Mouse (Mus musculus) myocyte (in vitro differentiated cells): Measurements from ENCODE around the gene Trp53rkb. TPM values are rescaled to one million over a fixed set of nuclear protein-coding genes. Genes with fewer than 3 reads are reported as not detected.

ENCODE experiments used
- H3K27me3 ChIP-seq: one replicate; pipeline ENCODE4 v1.6.1; 2011; ENCODE audit not compliant: control insufficient read depth, insufficient read depth, insufficient read length
- H3K36me3 ChIP-seq: one replicate; pipeline ENCODE4 v1.6.1; 2011; ENCODE audit not compliant: control insufficient read depth, insufficient read depth
- H3K4me2 ChIP-seq: one replicate; pipeline ENCODE4 v1.6.1; 2011; ENCODE audit warnings: low read depth, control low read depth
- H3K4me3 ChIP-seq: one replicate; pipeline ENCODE4 v1.5.1; 2011; ENCODE audit warnings: mild to moderate bottlenecking, control low read depth, moderate library complexity
- H3K79me2 ChIP-seq: one replicate; pipeline ENCODE4 v1.6.1; 2011; ENCODE audit not compliant: control insufficient read depth, insufficient read depth
- H3ac ChIP-seq: one replicate; pipeline ENCODE4 v1.6.1; 2011; ENCODE audit not compliant: control insufficient read depth, insufficient read length
- CEBPB ChIP-seq: IDR thresholded peaks from 2 replicates; pipeline ENCODE4 v1.6.1; 2011; ENCODE audit warnings: mild to moderate bottlenecking, moderate library complexity; ENCODE audit not compliant: poor library complexity, insufficient read depth, severe bottlenecking
- E2F4 ChIP-seq: IDR thresholded peaks from one replicate; pipeline ENCODE4 v1.6.1; 2011; ENCODE audit warnings: mild to moderate bottlenecking, control low read depth, moderate library complexity; ENCODE audit not compliant: insufficient read depth
- MAX ChIP-seq: IDR thresholded peaks from one replicate; pipeline ENCODE4 v1.6.1; 2011; ENCODE audit warnings: low read depth, mild to moderate bottlenecking, control low read depth
- MYOD1 ChIP-seq, 3 experiments: IDR thresholded peaks; one replicate each; pipeline ENCODE4 v1.6.1; 2011; ENCODE audit warnings: control low read depth in 2 of 3, low read depth in 2 of 3, mild to moderate bottlenecking in 2 of 3, moderate library complexity in 1 of 3; ENCODE audit not compliant: insufficient read length in 2 of 3, control insufficient read depth in 1 of 3
- MYOG ChIP-seq, 3 experiments: IDR thresholded peaks; one replicate each; pipeline ENCODE4 v1.6.1; 2011; ENCODE audit warnings: control low read depth in 2 of 3, low read depth in 2 of 3, mild to moderate bottlenecking in 2 of 3; ENCODE audit not compliant: insufficient read length in 2 of 3, control insufficient read depth in 1 of 3, insufficient read depth in 1 of 3
- POLR2A ChIP-seq: IDR thresholded peaks from one replicate; pipeline ENCODE4 v1.6.1; 2011; ENCODE audit warnings: low read depth, mild to moderate bottlenecking, control low read depth, moderate library complexity; ENCODE audit not compliant: insufficient read length
- POLR2AphosphoS2 ChIP-seq: IDR thresholded peaks from one replicate; pipeline ENCODE4 v1.6.1; 2011; ENCODE audit warnings: low read depth, control low read depth; ENCODE audit not compliant: insufficient read length
- REST ChIP-seq: IDR thresholded peaks from one replicate; pipeline ENCODE4 v1.6.1; 2011; ENCODE audit warnings: mild to moderate bottlenecking, control low read depth, moderate library complexity; ENCODE audit not compliant: insufficient read depth, insufficient read length
- SRF ChIP-seq: IDR thresholded peaks from one replicate; pipeline ENCODE4 v1.6.1; 2011; ENCODE audit warnings: low read depth; ENCODE audit not compliant: control insufficient read depth, insufficient read length
- TCF12 ChIP-seq: IDR thresholded peaks from one replicate; pipeline ENCODE4 v1.6.1; 2011; ENCODE audit warnings: mild to moderate bottlenecking, control low read depth; ENCODE audit not compliant: poor library complexity, insufficient read depth, severe bottlenecking
- TCF3 ChIP-seq: IDR thresholded peaks from one replicate; pipeline ENCODE4 v1.6.1; 2011; ENCODE audit warnings: low read depth, control low read depth; ENCODE audit not compliant: insufficient read length
- USF1 ChIP-seq: IDR thresholded peaks from one replicate; pipeline ENCODE4 v1.6.1; 2011; ENCODE audit warnings: low read depth, mild to moderate bottlenecking, control low read depth, moderate library complexity
- polyA plus RNA-seq: library from polyadenylated mRNA; unstranded; fragments of >200 nt; fragmentation: generic; extraction: Trizol; gene quantifications from one replicate; pipeline ENCODE4 v1.2.1, GENCODE M21; 2012; ENCODE audit warnings: missing spikeins

The Trp53rkb gene
- polyA plus RNA-seq, 1 experiment = 4.7 TPM

GRCm38 (mm10) chr2:166822119-166822826 is 29.9 kb downstream of the Trp53rkb start:
- Histone ChIP-seq H3K79me2 (peaks cover 5% of the 10 kb centered on the region), H3K4me3 (no peak overlapping the region), H3K36me3 (no peaks in the 10 kb centered on the region), H3ac (no peak overlapping the region), H3K4me2 (peak overlapping the region; percentile 34), H3K27me3 (no peaks in the 10 kb centered on the region)
- TF ChIP-seq TCF12 (no peak), MAX (no peak), POLR2AphosphoS2 (no peak), USF1 (peak; percentile 22), CEBPB (no peak), MYOG (IDR thresholded peaks at IDR 0.05; ENCODE audit: control insufficient read depth in 1 of 3, insufficient read depth in 1 of 3, insufficient read length in 2 of 3, low read depth in 2 of 3) (peak in 1 of 3 experiments; percentile 21), E2F4 (no peak), TCF3 (no peak), REST (no peak), SRF (no peak), POLR2A (no peak), MYOD1 (IDR thresholded peaks at IDR 0.05; ENCODE audit: control insufficient read depth in 1 of 3, insufficient read length in 2 of 3, low read depth in 2 of 3) (peak in 1 of 3 experiments; percentile 22)

GRCm38 (mm10) chr2:166822901-166823300 is 30.6 kb downstream of the Trp53rkb start:
- no peak overlapping the region for H3K4me3 ChIP-seq
- no peaks in the 10 kb centered on the region for H3K27me3 ChIP-seq

GRCm38 (mm10) chr2:166824386-166824785 is 32.1 kb downstream of the Trp53rkb start:
- Histone ChIP-seq H3K4me2 (no peak overlapping the region), H3ac (no peak overlapping the region), H3K4me3 (no peak overlapping the region), H3K36me3 (no peaks in the 10 kb centered on the region), H3K79me2 (peaks cover 5% of the 10 kb centered on the region), H3K27me3 (no peaks in the 10 kb centered on the region)
- TF ChIP-seq TCF12 (no peak), MAX (no peak), REST (no peak), SRF (no peak), USF1 (no peak), E2F4 (no peak), MYOG (IDR thresholded peaks at IDR 0.05; ENCODE audit: control insufficient read depth in 1 of 3, insufficient read depth in 1 of 3, insufficient read length in 2 of 3, low read depth in 2 of 3) (no peak), TCF3 (no peak), POLR2AphosphoS2 (no peak), CEBPB (no peak), POLR2A (no peak), MYOD1 (IDR thresholded peaks at IDR 0.05; ENCODE audit: control insufficient read depth in 1 of 3, insufficient read length in 2 of 3, low read depth in 2 of 3) (no peak)

More at GRCm38 (mm10) chr2:166822901-166823300, 30.6 kb downstream of the Trp53rkb start:
- Histone ChIP-seq H3K79me2 (peaks cover 5% of the 10 kb centered on the region), H3K4me2 (no peak overlapping the region), H3K36me3 (no peaks in the 10 kb centered on the region), H3ac (no peak overlapping the region)
- TF ChIP-seq REST = no peak
- no peak for TF ChIP-seq SRF
- TF ChIP-seq POLR2AphosphoS2 = no peak
- TF ChIP-seq E2F4 = no peak
- TF ChIP-seq USF1 = no peak
- TF ChIP-seq POLR2A = no peak
- TF ChIP-seq MAX = no peak
- TF ChIP-seq MYOD1 (IDR thresholded peaks at IDR 0.05; ENCODE audit: control insufficient read depth in 1 of 3, insufficient read length in 2 of 3, low read depth in 2 of 3) = no peak
- TF ChIP-seq TCF3 = no peak
- TF ChIP-seq CEBPB = no peak
- TF ChIP-seq TCF12 = no peak
- TF ChIP-seq MYOG (IDR thresholded peaks at IDR 0.05; ENCODE audit: control insufficient read depth in 1 of 3, insufficient read depth in 1 of 3, insufficient read length in 2 of 3, low read depth in 2 of 3) = no peak

GRCm38 (mm10) chr2:166824998-166825397 is 32.7 kb downstream of the Trp53rkb start:
- no peaks in the 10 kb centered on the region for H3K27me3 ChIP-seq
- TF ChIP-seq SRF (no peak), MYOG (IDR thresholded peaks at IDR 0.05; ENCODE audit: control insufficient read depth in 1 of 3, insufficient read depth in 1 of 3, insufficient read length in 2 of 3, low read depth in 2 of 3) (no peak), TCF12 (no peak), MAX (no peak), MYOD1 (IDR thresholded peaks at IDR 0.05; ENCODE audit: control insufficient read depth in 1 of 3, insufficient read length in 2 of 3, low read depth in 2 of 3) (no peak), TCF3 (no peak), POLR2AphosphoS2 (no peak), E2F4 (no peak), CEBPB (no peak), POLR2A (no peak), REST (no peak), USF1 (no peak)
- no peaks in the 10 kb centered on the region for H3K79me2 ChIP-seq
- no peak overlapping the region for H3K4me2 ChIP-seq
- H3K4me3 ChIP-seq = no peak overlapping the region
- no peak overlapping the region for H3ac ChIP-seq
- no peaks in the 10 kb centered on the region for H3K36me3 ChIP-seq
